20 mouse cellular contexts compared by ENCODE assay signal in genomic region chr10:94508863-94509262, GRCm38 (mm10).
DNase-seq lines count a peak whose midpoint lies in the region; ATAC-seq lines count a peak whose summit lies in the region.
"Had no signal": no experiment of that assay in that cellular context is flagged by ENCODE, and none has a peak within 500 bp of the region (broad histone marks: within the 10 kb centered on the region; RNA-seq: fewer than 3 reads in every experiment).

No protein-coding gene starts in this region.

- ATAC-seq in granulocyte monocyte progenitor cell, adult 5-6 weeks (replicated peaks; ENCODE audit: poor library complexity, severe bottlenecking): peak; percentile 88
- ATAC-seq in monocyte, adult 5-6 weeks (replicated peaks; ENCODE audit: insufficient number of reproducible peaks, low FRiP score, low TSS enrichment, poor library complexity, severe bottlenecking): peak; percentile 92
- ATAC-seq: CD4-positive, CD25-positive, alpha-beta regulatory T cell, adult 4 months; forebrain, embryonic 15.5 days; hindbrain, postnatal 0 days; inflammation-experienced regulatory T-cells, adult 6 months had no signal

- DNase-seq in lung, postnatal 36 days: peak; percentile 57
- DNase-seq in lung, postnatal 10 days: no peak
- no peak for DNase-seq in adrenal gland, adult 2 months
- DNase-seq in ovary, postnatal 14 days (ENCODE audit: low spot score): no peak
- DNase-seq in right cerebral cortex, postnatal 4 days: no peak
- DNase-seq: adrenal gland, adult 8-10 months; adrenal gland, postnatal 25 days; cerebellum, adult 18-20 months; cerebellum, adult 9-10 months; cerebellum, postnatal 14 days; embryo, embryonic 11 days; gastrocnemius, postnatal 10 days; gastrocnemius, postnatal 36 days; heart, adult 11 months had no signal
